Mouse (Mus musculus): ENCODE data around the gene Ercc2.

GRCm38 (mm10) chr7:19341761-19342409 lies 39.9 kb upstream of the Ercc2 start:
- no peak for TF ChIP-seq POLR2A (IDR thresholded peaks at IDR 0.05; ENCODE audit: borderline replicate concordance, insufficient read depth, low read length)
- TF ChIP-seq CTCF (IDR thresholded peaks at IDR 0.05; ENCODE audit: borderline replicate concordance, insufficient read depth, low read depth, low read length), result no peak

Data from cerebellum, adult 2 months (tissue).